In the genomic region with DNA sequence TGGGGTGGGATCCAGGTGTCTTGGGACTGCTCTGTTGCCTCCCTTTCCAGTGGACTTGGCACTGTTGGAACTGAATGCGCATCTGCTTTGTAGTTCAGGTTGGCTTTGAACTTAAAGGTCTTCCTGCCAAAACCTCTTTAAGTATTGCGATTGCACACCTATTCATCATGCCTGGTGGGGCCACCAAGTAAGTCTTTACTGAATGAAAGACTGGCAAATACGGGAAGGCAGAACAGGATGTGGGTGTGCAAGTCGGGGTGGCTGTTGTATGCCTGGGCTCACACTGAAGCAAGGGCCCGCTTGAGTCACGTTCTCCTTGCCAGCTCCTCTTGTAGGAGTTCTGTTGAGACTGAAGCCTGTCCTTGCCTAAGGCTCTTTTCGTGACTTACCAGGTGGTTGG, we compare ENCODE assay signal across 20 mouse cellular contexts. TPM values are rescaled to one million over a fixed set of nuclear protein-coding genes. Genes with fewer than 3 reads are reported as not detected.
DNase-seq lines count a peak whose midpoint lies in the region; ATAC-seq lines count a peak whose summit lies in the region.
"Had no signal": no experiment of that assay in that cellular context is flagged by ENCODE, and none has a peak within 500 bp of the region (broad histone marks: within the 10 kb centered on the region; RNA-seq: fewer than 3 reads in every experiment).

No protein-coding gene starts in this region.

- peak; percentile 87 for ATAC-seq in activated CD4-positive, CD25-positive, alpha-beta regulatory T cell, adult 4 months
- ATAC-seq: forebrain, embryonic 15.5 days; hindbrain, embryonic 16.5 days; midbrain, embryonic 15.5 days had no signal

- H3K9me3 ChIP-seq in megakaryocyte, embryonic 14.5 days = no peaks in the 10 kb centered on the region
- H3K9me3 ChIP-seq: forebrain, embryonic 15.5 days; limb, embryonic 12.5 days; liver, embryonic 15.5 days; midbrain, embryonic 15.5 days; neural tube, embryonic 13.5 days had no signal

- peaks cover 92% of the 10 kb centered on the region for H3K4me1 ChIP-seq in megakaryocyte, embryonic 14.5 days
- H3K4me1 ChIP-seq: limb, embryonic 12.5 days; midbrain, embryonic 15.5 days; neural tube, embryonic 13.5 days had no signal

- peak; percentile 59 for DNase-seq in CD4-positive helper T cell, adult 2 months (ENCODE audit: low read depth, low spot score)
- DNase-seq in thymus, postnatal 14 days = peak; percentile 56
- no peak for DNase-seq in layer of hippocampus, postnatal 36 days
- no peak for DNase-seq in heart, postnatal 4 days
- DNase-seq in heart, adult 8-10 months (ENCODE audit: low spot score) = no peak
- DNase-seq: cerebellum, adult 8-10 months; embryo, embryonic 11 days; gastrocnemius, postnatal 25 days; kidney, adult 8-10 months; lung, postnatal 14 days; retina, postnatal 1 day had no signal

- H3K4me3 ChIP-seq in megakaryocyte, embryonic 14.5 days (replicated peaks) = peak overlapping the region; percentile 83
- H3K4me3 ChIP-seq: forebrain, embryonic 15.5 days; left cerebral cortex, adult 2 months; limb, embryonic 12.5 days; liver, embryonic 15.5 days; midbrain, embryonic 15.5 days; neural tube, embryonic 13.5 days had no signal

- H3K27me3 ChIP-seq in megakaryocyte, embryonic 14.5 days (replicated peaks) = no peaks in the 10 kb centered on the region
- H3K27me3 ChIP-seq: forebrain, embryonic 15.5 days; limb, embryonic 12.5 days; liver, embryonic 15.5 days; midbrain, embryonic 15.5 days; neural tube, embryonic 13.5 days had no signal

- H3K36me3 ChIP-seq in megakaryocyte, embryonic 14.5 days (replicated peaks; ENCODE audit: low read length) = peaks cover 80% of the 10 kb centered on the region
- H3K36me3 ChIP-seq: forebrain, embryonic 15.5 days; limb, embryonic 12.5 days; liver, embryonic 15.5 days; midbrain, embryonic 15.5 days; neural tube, embryonic 13.5 days had no signal

RNA-seq across cellular contexts. Expression of gene Abcc1, which starts 18.5 kb away (rescaled TPM):
- polyA plus RNA-seq in activated CD4-positive, CD25-positive, alpha-beta regulatory T cell, adult 4 months (2017; shearing (Covaris generic)) = 10 to 100 TPM; 15.7 to 20.9 TPM
- polyA plus RNA-seq in megakaryocyte, embryonic 14.5 days (2012; ENCODE audit: insufficient read depth, low replicate concordance) = 2.0 and 5.1 TPM in 2 replicates
- total RNA-seq in layer of hippocampus, postnatal 36 days (2021) = 10 to 100 TPM; 13.1 to 13.6 TPM
- 10 to 100 TPM; 10.8 to 11.7 TPM for total RNA-seq in heart, postnatal 4 days (2021)
- total RNA-seq in heart, adult 8-10 months (2022) = 10 to 100 TPM; 15.7 to 25.5 (median 21.1) TPM

Comparison
In these comparisons a context has a peak if more than half of its experiments do, and no peak if none do; other contexts are left out.
1. DNase-seq: peak in CD4-positive helper T cell, adult 2 months (single experiment) and thymus, postnatal 14 days (single experiment); none in layer of hippocampus, postnatal 36 days (0 of 2), heart, postnatal 4 days (single experiment) and heart, adult 8-10 months (single experiment).